In genomic region chr17:63317518-63317917, GRCm38 (mm10) we compare ENCODE assay signal across 12 mouse cellular contexts.
A peak's percentile ranks its signal among the peaks of the same experiment; 100 is the strongest.
DNase-seq lines count a peak whose midpoint lies in the region; ATAC-seq and TF ChIP-seq lines count a peak whose summit lies in the region.
"Had no signal": no experiment of that assay in that cellular context is flagged by ENCODE, and none has a peak within 500 bp of the region (broad histone marks: within the 10 kb centered on the region; RNA-seq: fewer than 3 reads in every experiment).

No protein-coding gene starts in this region.

- TF ChIP-seq POLR2A in limb, embryonic 14.5 days (IDR thresholded peaks at IDR 0.05; ENCODE audit: borderline replicate concordance, extremely low read depth, insufficient read depth, insufficient read length) = no peak

- no peaks in the 10 kb centered on the region for H3K36me3 ChIP-seq in limb, embryonic 14.5 days (ENCODE audit: control insufficient read depth, insufficient read depth, low read length)
- H3K36me3 ChIP-seq in limb, embryonic 10.5 days = no peaks in the 10 kb centered on the region
- H3K36me3 ChIP-seq in heart, embryonic 11.5 days (ENCODE audit: control insufficient read depth, insufficient read depth, low read length) = no peaks in the 10 kb centered on the region
- H3K36me3 ChIP-seq in forebrain, embryonic 14.5 days (ENCODE audit: control insufficient read depth, insufficient read depth, low read length) = no peaks in the 10 kb centered on the region

- H3K4me3 ChIP-seq in limb, embryonic 14.5 days (replicated peaks; ENCODE audit: low read length) = no peak overlapping the region
- H3K4me3 ChIP-seq in limb, embryonic 10.5 days = no peak overlapping the region
- H3K4me3 ChIP-seq in heart, embryonic 11.5 days (ENCODE audit: low read depth, low read length) = no peak overlapping the region
- H3K4me3 ChIP-seq in forebrain, embryonic 14.5 days (ENCODE audit: low read depth, low read length) = no peak overlapping the region
- H3K4me3 ChIP-seq: erythroblast, embryonic 14.5 days; layer of hippocampus, adult 2 months had no signal

- no peaks in the 10 kb centered on the region for H3K27me3 ChIP-seq in limb, embryonic 14.5 days (ENCODE audit: control insufficient read depth, insufficient read depth, low read length)
- no peaks in the 10 kb centered on the region for H3K27me3 ChIP-seq in limb, embryonic 10.5 days (ENCODE audit: low read depth, poor library complexity, severe bottlenecking)
- H3K27me3 ChIP-seq in heart, embryonic 11.5 days (ENCODE audit: control insufficient read depth, insufficient read depth, low read length) = no peaks in the 10 kb centered on the region
- H3K27me3 ChIP-seq in forebrain, embryonic 14.5 days (replicated peaks; ENCODE audit: control insufficient read depth, insufficient read depth, low read length) = no peaks in the 10 kb centered on the region

- 0 out of 2 replicates have a peak overlapping the region, but pooled peaks have one; percentile 13 for H3K27ac ChIP-seq in limb, embryonic 14.5 days (replicated peaks; ENCODE audit: low read depth, low read length)
- H3K27ac ChIP-seq in limb, embryonic 10.5 days = no peak overlapping the region
- H3K27ac ChIP-seq in heart, embryonic 11.5 days (ENCODE audit: low read depth, low read length) = 0 out of 2 replicates have a peak overlapping the region, but pooled peaks have one; percentile 16
- H3K27ac ChIP-seq in forebrain, embryonic 14.5 days (ENCODE audit: low read depth, low read length) = no peak overlapping the region
- H3K27ac ChIP-seq: layer of hippocampus, adult 2 months had no signal

- H3K4me1 ChIP-seq in limb, embryonic 14.5 days (ENCODE audit: control insufficient read depth, insufficient read depth, low read length) = peaks cover 14% of the 10 kb centered on the region
- peaks cover 5% of the 10 kb centered on the region; the same call in 1 of the 2 replicates for H3K4me1 ChIP-seq in limb, embryonic 10.5 days
- peaks cover 19% of the 10 kb centered on the region for H3K4me1 ChIP-seq in heart, embryonic 11.5 days (ENCODE audit: control insufficient read depth, insufficient read depth, low read length)
- peaks cover 3% of the 10 kb centered on the region; the same call in 1 of the 2 replicates for H3K4me1 ChIP-seq in forebrain, embryonic 14.5 days (ENCODE audit: control insufficient read depth, insufficient read depth, low read length)

- H3K9me3 ChIP-seq in limb, embryonic 14.5 days (ENCODE audit: control insufficient read depth, low read length) = no peaks in the 10 kb centered on the region
- H3K9me3 ChIP-seq in limb, embryonic 10.5 days (replicated peaks) = no peaks in the 10 kb centered on the region
- no peaks in the 10 kb centered on the region; the same call in 1 of the 2 replicates for H3K9me3 ChIP-seq in heart, embryonic 11.5 days (replicated peaks; ENCODE audit: control insufficient read depth, low read length)
- H3K9me3 ChIP-seq in forebrain, embryonic 14.5 days (replicated peaks; ENCODE audit: control insufficient read depth, low read length) = no peaks in the 10 kb centered on the region

- peak; percentile 35 to 62 for DNase-seq in adrenal gland, adult (ENCODE audit: inconsistent age in 2 of 2, low spot score in 1 of 2)
- DNase-seq in adrenal gland, adult 18-20 months (ENCODE audit: low spot score in 2 of 2) = no peak
- DNase-seq in limb, embryonic 14.5 days (ENCODE audit: low spot score) = peak; percentile 46
- DNase-seq in limb, embryonic 10.5 days (ENCODE audit: low spot score) = no peak
- peak; percentile 36 for DNase-seq in MN1 (ENCODE audit: low spot score)
- DNase-seq in forebrain, embryonic 14.5 days (ENCODE audit: low spot score) = no peak
- DNase-seq in spleen, postnatal 10 days (ENCODE audit: low spot score in 2 of 2) = no peak
- DNase-seq: kidney, adult 11 months; thymus, adult 18-20 months had no signal

- 28% methylated on average over 7 of the region's 7 CpGs for WGBS in limb, embryonic 14.5 days
- WGBS in limb, embryonic 10.5 days = 85% methylated on average over 7 of the region's 7 CpGs
- WGBS in heart, embryonic 11.5 days (ENCODE audit: insufficient replicate concordance) = 27% methylated on average over 7 of the region's 7 CpGs
- WGBS in forebrain, embryonic 14.5 days = 56% methylated on average over 7 of the region's 7 CpGs

- H3K4me2 ChIP-seq in limb, embryonic 14.5 days (replicated peaks; ENCODE audit: low read depth, low read length, severe bottlenecking) = 0 out of 2 replicates have a peak overlapping the region, but pooled peaks have one; percentile 13
- peak overlapping the region; percentile 16; the same call in 1 of the 2 replicates for H3K4me2 ChIP-seq in heart, embryonic 11.5 days
- no peak overlapping the region for H3K4me2 ChIP-seq in forebrain, embryonic 14.5 days (ENCODE audit: low read length)

- no peak for ATAC-seq in limb, embryonic 14.5 days (ENCODE audit: low FRiP score, low read depth)
- ATAC-seq in heart, embryonic 11.5 days (replicated peaks; ENCODE audit: insufficient number of reproducible peaks, low FRiP score, low TSS enrichment) = no peak
- ATAC-seq in forebrain, embryonic 14.5 days = no peak

- H3K9ac ChIP-seq in limb, embryonic 14.5 days (ENCODE audit: low read depth, low read length, severe bottlenecking) = no peak overlapping the region
- no peak overlapping the region for H3K9ac ChIP-seq in heart, embryonic 11.5 days (ENCODE audit: low read depth, low read length)
- no peak overlapping the region for H3K9ac ChIP-seq in forebrain, embryonic 14.5 days (ENCODE audit: low read length)

Comparison
In these comparisons a context has a peak if more than half of its experiments do, and no peak if none do; other contexts are left out.
1. DNase-seq: peak in adrenal gland, adult (2 of 2), limb, embryonic 14.5 days (single experiment) and MN1 (single experiment); none in adrenal gland, adult 18-20 months (0 of 2), limb, embryonic 10.5 days (single experiment), forebrain, embryonic 14.5 days (single experiment) and spleen, postnatal 10 days (0 of 2).
2. H3K27ac ChIP-seq: peak in limb, embryonic 14.5 days (single experiment) and heart, embryonic 11.5 days (single experiment); none in limb, embryonic 10.5 days (single experiment) and forebrain, embryonic 14.5 days (single experiment).